Mouse (Mus musculus) skeletal muscle tissue, postnatal 0 days (tissue): ENCODE results near the gene Tigd2. TPM values are rescaled to one million over a fixed set of nuclear protein-coding genes. Genes with fewer than 3 reads are reported as not detected.

Experiments used
- polyA plus RNA-seq: library from polyadenylated mRNA; unstranded; fragments of >200 nt; fragmentation: Nextera tagmentation; extraction: Ambion mirVana; gene quantifications from 2 replicates; pipeline ENCODE4 v1.2.1, GENCODE M21; 2015

Gene Tigd2
- 11.5 and 12.5 TPM in 2 replicates for polyA plus RNA-seq

GRCm38 (mm10) chr6:59208685-59209298 lies at the start of gene Tigd2:
Tigd2 (plus strand) TSS chr6:59208870.

Other genes starting within 250 kb of the Tigd2 start
- 12.4 and 18.7 TPM in 2 replicates for gene Fam13a, start 184.3 kb upstream of the Tigd2 start, polyA plus RNA-seq
- gene Gprin3, start 217.4 kb downstream of the Tigd2 start, polyA plus RNA-seq, result 0.72 and 2.2 TPM in 2 replicates